In the genomic region with DNA sequence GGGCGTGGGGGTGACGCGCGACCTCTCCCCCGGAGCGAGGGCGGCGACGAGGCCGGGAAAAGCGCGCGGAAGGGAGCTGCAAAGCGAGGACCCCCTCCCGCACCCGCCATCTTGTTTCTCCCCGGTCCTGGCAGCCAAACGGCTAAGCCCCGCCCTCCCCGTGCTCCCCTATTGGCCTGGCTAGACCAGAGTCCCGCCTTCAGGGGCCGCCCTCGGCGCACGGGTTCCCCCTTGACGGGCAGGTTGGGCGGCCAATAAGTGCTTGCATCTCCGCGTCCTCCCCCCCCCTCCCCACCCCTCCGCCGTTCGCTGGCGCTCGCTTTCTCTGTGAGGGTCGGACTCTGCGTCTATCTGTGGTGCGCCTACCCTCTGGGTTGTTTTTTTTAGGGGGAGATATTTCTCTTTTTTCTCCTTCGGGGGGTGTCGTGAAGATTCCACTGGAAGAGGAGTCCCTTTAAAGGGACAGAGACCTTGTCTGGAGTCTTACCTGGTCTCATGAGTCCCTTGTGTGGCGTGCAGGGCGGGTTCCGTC, we compare ENCODE assay signal across 8 mouse cellular contexts. TPM values are rescaled to one million over a fixed set of nuclear protein-coding genes. Genes with fewer than 3 reads are reported as not detected.
DNase-seq lines count a peak whose midpoint lies in the region; ATAC-seq and TF ChIP-seq lines count a peak whose summit lies in the region.

No protein-coding gene starts in this region.

- peaks cover 5% of the 10 kb centered on the region; the same call in 1 of the 2 replicates for H3K4me1 ChIP-seq in hindbrain, postnatal 0 days (ENCODE audit: insufficient read depth, low read length)

- H3K27ac ChIP-seq in gastrocnemius, adult 2 months = peak overlapping the region; percentile 96
- H3K27ac ChIP-seq in hindbrain, postnatal 0 days = peak overlapping the region; percentile 100
- peak overlapping the region; percentile 97 for H3K27ac ChIP-seq in left cerebral cortex, adult 2 months
- H3K27ac ChIP-seq in macrophage = peak overlapping the region; percentile 29; the same call in 1 of the 2 replicates

- no peaks in the 10 kb centered on the region for H3K27me3 ChIP-seq in hindbrain, postnatal 0 days (ENCODE audit: insufficient read depth, low read length)

- H3K36me3 ChIP-seq in hindbrain, postnatal 0 days (ENCODE audit: insufficient read depth, low read length) = peaks cover 6% of the 10 kb centered on the region; the same call in 1 of the 2 replicates
- H3K36me3 ChIP-seq in macrophage (ENCODE audit: inconsistent target) = peaks cover 8% of the 10 kb centered on the region

- intact Hi-C loops in gastrocnemius, adult 2 months (cut with DNase I) = loop anchor here (2.0 kb wide), 1 partner anchor 111 kb away; a partner anchor contains a TSS
- intact Hi-C loops in left cerebral cortex, adult 2 months (cut with DNase I) = loop anchor here (2.0 kb wide), 3 partner anchors 39 to 111 kb away; a partner anchor contains a TSS

- DNase-seq in gastrocnemius, adult 2 months = peak; percentile 100
- peak; percentile 100 for DNase-seq in hindbrain, postnatal 0 days (ENCODE audit: low spot score)
- peak; percentile 98 for DNase-seq in left cerebral cortex, adult 2 months (ENCODE audit: extremely low spot score in 1 of 2, low spot score in 2 of 2)
- DNase-seq in retina, postnatal 7 days (ENCODE audit: low read depth, low spot score) = peak; percentile 98
- peak; percentile 95 to 96 for DNase-seq in urinary bladder, adult 18-20 months (ENCODE audit: low spot score in 2 of 2)

- H3K4me3 ChIP-seq in gastrocnemius, adult 2 months = peak overlapping the region; percentile 79
- H3K4me3 ChIP-seq in hindbrain, postnatal 0 days (ENCODE audit: low read length) = peak overlapping the region; percentile 92
- peak overlapping the region; percentile 70 for H3K4me3 ChIP-seq in left cerebral cortex, adult 2 months
- peak overlapping the region; percentile 72 for H3K4me3 ChIP-seq in macrophage (ENCODE audit: inconsistent target)

- peak overlapping the region; percentile 98 for H3K4me2 ChIP-seq in hindbrain, postnatal 0 days (ENCODE audit: low read depth, low read length)

- H3K9me3 ChIP-seq in hindbrain, postnatal 0 days (ENCODE audit: low read length) = no peaks in the 10 kb centered on the region

- TF ChIP-seq CTCF in gastrocnemius, adult 2 months (IDR thresholded peaks at IDR 0.05) = no peak
- no peak for TF ChIP-seq CTCF in hindbrain, postnatal 0 days (IDR thresholded peaks at IDR 0.05; ENCODE audit: low read depth)
- no peak for TF ChIP-seq CTCF in left cerebral cortex, adult 2 months (IDR thresholded peaks at IDR 0.05)

- peak overlapping the region; percentile 100 for H3K9ac ChIP-seq in hindbrain, postnatal 0 days (replicated peaks; ENCODE audit: low read length)

- H3K79me2 ChIP-seq in macrophage (ENCODE audit: inconsistent target) = peaks cover 34% of the 10 kb centered on the region; the same call in 1 of the 2 replicates

- peak; percentile 97 for ATAC-seq in activated CD4-positive, CD25-positive, alpha-beta regulatory T cell, adult 4 months
- peak; percentile 95 for ATAC-seq in common myeloid progenitor, adult 5-6 weeks (replicated peaks; ENCODE audit: low read depth, poor library complexity, severe bottlenecking)
- peak; percentile 99 for ATAC-seq in hindbrain, postnatal 0 days

- WGBS in hindbrain, postnatal 0 days = 0% methylated on average over 30 of the region's 42 CpGs
- WGBS in macrophage (ENCODE audit: missing documents) = under 1% methylated on average over 41 of the region's 42 CpGs

RNA-seq across cellular contexts. Expression of a gene that starts 0.7 kb away (rescaled TPM):
- polyA plus RNA-seq in activated CD4-positive, CD25-positive, alpha-beta regulatory T cell, adult 4 months (2017; shearing (Covaris generic)) = 1 to 10 TPM; 2.4 to 5.5 TPM
- 8.6 and 9.7 TPM in 2 replicates for total RNA-seq in common myeloid progenitor, adult 5-6 weeks (2017)
- 10 to 100 TPM; 15.5 to 16.2 TPM for total RNA-seq in gastrocnemius, adult 2 months (2021)
- total RNA-seq in hindbrain, postnatal 0 days (2014; rRNA removed) = 10.1 and 16.5 TPM in 2 replicates
- 4.5 and 4.7 TPM in 2 replicates for polyA plus RNA-seq in hindbrain, postnatal 0 days (2015; fragmentation: Nextera tagmentation; extraction: Ambion mirVana)
- total RNA-seq in left cerebral cortex, adult 2 months (2021) = 10 to 100 TPM; 49.1 to 49.5 TPM
- 100 to 1,000 TPM in 4 of 26 experiments, 10 to 100 TPM in 22; 60.7 to 254 (median 77.8) TPM for total RNA-seq in macrophage (2018; cell fraction: chromatin; rRNA removed)
- 10 to 100 TPM; 10.3 to 17.3 (median 13.7) TPM for total RNA-seq in macrophage (2018; cell fraction: cytosol; rRNA removed)
- 10 to 100 TPM; 25.9 to 94.0 (median 41.7) TPM for total RNA-seq in macrophage (2018; cell fraction: nucleus; rRNA removed)
- polyA plus RNA-seq in macrophage (2018) = 11.9 to 24.5 TPM (median 12.0 TPM) in 3 replicates

RNA-seq across cellular contexts. Expression of a gene that starts 32.4 kb away (rescaled TPM):
- polyA plus RNA-seq in activated CD4-positive, CD25-positive, alpha-beta regulatory T cell, adult 4 months (2017; shearing (Covaris generic)) = not detected
- total RNA-seq in common myeloid progenitor, adult 5-6 weeks (2017) = 0.73 TPM in 1 of 2 replicates, not detected in the other
- total RNA-seq in gastrocnemius, adult 2 months (2021) = under 1 TPM in 1 of 2 experiments, not detected in 1; 0.13 TPM
- 0.37 TPM in 1 of 2 replicates, not detected in the other for total RNA-seq in hindbrain, postnatal 0 days (2014; rRNA removed)
- polyA plus RNA-seq in hindbrain, postnatal 0 days (2015; fragmentation: Nextera tagmentation; extraction: Ambion mirVana) = 1.7 and 1.9 TPM in 2 replicates
- total RNA-seq in left cerebral cortex, adult 2 months (2021) = 1 to 10 TPM; 1.6 to 1.7 TPM
- total RNA-seq in macrophage (2018; cell fraction: chromatin; rRNA removed) = 1 to 10 TPM in 2 of 26 experiments, under 1 TPM in 3, not detected in 21; 0.25 to 2.8 (median 0.83) TPM
- under 1 TPM in 11 of 26 experiments, not detected in 15; 0.05 to 0.33 (median 0.18) TPM for total RNA-seq in macrophage (2018; cell fraction: cytosol; rRNA removed)
- total RNA-seq in macrophage (2018; cell fraction: nucleus; rRNA removed) = under 1 TPM in 2 of 26 experiments, not detected in 24; 0.42 to 0.84 TPM
- 0.19 TPM in 1 of 3 replicates, not detected in the others for polyA plus RNA-seq in macrophage (2018)

RNA-seq across cellular contexts. Expression of a gene that starts 56.7 kb away (rescaled TPM):
- not detected for polyA plus RNA-seq in activated CD4-positive, CD25-positive, alpha-beta regulatory T cell, adult 4 months (2017; shearing (Covaris generic))
- total RNA-seq in common myeloid progenitor, adult 5-6 weeks (2017) = not detected in 2 replicates
- total RNA-seq in gastrocnemius, adult 2 months (2021) = not detected
- total RNA-seq in hindbrain, postnatal 0 days (2014; rRNA removed) = 0.10 and 0.22 TPM in 2 replicates
- polyA plus RNA-seq in hindbrain, postnatal 0 days (2015; fragmentation: Nextera tagmentation; extraction: Ambion mirVana) = 0.08 and 0.09 TPM in 2 replicates
- under 1 TPM; 0.61 to 0.66 TPM for total RNA-seq in left cerebral cortex, adult 2 months (2021)
- not detected for total RNA-seq in macrophage (2018; cell fraction: chromatin; rRNA removed)
- total RNA-seq in macrophage (2018; cell fraction: cytosol; rRNA removed) = not detected
- total RNA-seq in macrophage (2018; cell fraction: nucleus; rRNA removed) = not detected
- polyA plus RNA-seq in macrophage (2018) = not detected in 3 replicates

Comparison
In these comparisons a context has a peak if more than half of its experiments do, and no peak if none do; other contexts are left out.
1. Peak in every context shown above with its lines: DNase-seq, ATAC-seq, H3K4me3 ChIP-seq and H3K27ac ChIP-seq.
2. H3K27ac ChIP-seq: peak in every context shown above with its lines; median percentile 100 in hindbrain, postnatal 0 days; 97 in left cerebral cortex, adult 2 months; 96 in gastrocnemius, adult 2 months; 29 in macrophage.